Mouse (Mus musculus) small intestine, adult 2 months (tissue): Measurements from ENCODE around the gene Gnat1.

Experiments
- CTCF ChIP-seq: fragments of 200-500 bp; IDR thresholded peaks from 2 replicates; pipeline ENCODE4 v1.5.1; 2012; ENCODE audit warnings: low read depth, mild to moderate bottlenecking, control low read depth, inconsistent platforms, low read length, moderate library complexity, mixed read lengths; ENCODE audit not compliant: insufficient replicate concordance, insufficient read length; ENCODE audit errors: extremely low read depth
- POLR2A ChIP-seq: fragments of 200-500 bp; IDR thresholded peaks from 2 replicates; pipeline ENCODE4 v1.6.1; 2012; ENCODE audit warnings: low read depth, mild to moderate bottlenecking, control low read depth, inconsistent platforms, low read length, moderate library complexity

DNA sequence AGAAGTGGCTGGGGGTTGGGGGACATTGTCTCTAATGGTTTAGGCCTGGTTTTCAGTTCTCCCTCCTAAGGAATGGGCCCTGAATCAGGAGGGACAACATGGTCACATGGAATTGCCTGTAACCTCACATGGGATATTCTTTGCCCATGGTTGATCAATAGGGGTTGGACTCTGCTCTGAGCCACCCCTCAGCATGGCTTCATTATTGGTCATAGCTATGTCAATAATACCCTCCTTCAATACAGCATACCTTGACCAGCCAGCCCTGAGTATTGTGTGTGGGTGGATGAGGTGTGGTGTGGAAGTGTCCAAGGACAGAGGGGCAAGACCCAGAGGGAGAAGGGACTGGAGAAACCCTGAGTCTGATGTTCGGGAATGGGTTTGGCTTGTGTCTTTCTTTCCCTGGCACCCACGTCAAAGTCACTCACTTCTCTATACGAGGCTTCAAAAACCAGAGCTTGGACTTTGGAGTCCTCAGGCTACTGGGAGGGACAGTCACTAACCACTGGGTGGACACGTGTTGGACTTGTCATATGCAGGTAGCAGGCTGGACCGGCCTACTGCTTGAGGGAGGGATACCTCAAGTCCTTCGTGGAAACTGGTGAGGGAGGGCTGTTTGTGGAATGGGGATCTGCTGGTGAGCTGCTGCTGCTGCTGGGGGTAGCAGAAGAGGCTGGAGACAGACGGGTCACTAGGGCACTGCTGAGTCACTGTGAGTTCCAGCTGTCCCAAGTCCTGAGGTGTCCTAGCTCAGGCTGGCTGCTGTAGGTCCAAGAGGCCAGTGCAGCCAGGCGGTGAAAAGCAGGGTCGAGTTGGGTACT, 4.7 kb downstream of the Gnat1 start:
- TF ChIP-seq CTCF (no peak), POLR2A (no peak)
